Mouse (Mus musculus) intestine, embryonic 16.5 days (tissue): ENCODE measurements around the gene Trappc2. TPM values are rescaled to one million over a fixed set of nuclear protein-coding genes. Genes with fewer than 3 reads are reported as not detected.

Source experiments
- polyA plus RNA-seq: library from polyadenylated mRNA; unstranded; fragments of >200 nt; fragmentation: Nextera tagmentation; extraction: Ambion mirVana; gene quantifications from 2 replicates; pipeline ENCODE4 v1.2.1, GENCODE M21; 2015

Trappc2 gene
- polyA plus RNA-seq, 1 experiment from 2014 or later: 21.2 TPM

Other genes starting within 250 kb of the Trappc2 start
- gene Gpm6b, start 201.7 kb upstream of the Trappc2 start, polyA plus RNA-seq: 19.0 and 19.6 TPM in 2 replicates
- 4.3 and 4.5 TPM in 2 replicates for gene Ofd1, start 130 bp downstream of the Trappc2 start, polyA plus RNA-seq
- 65.4 and 65.9 TPM in 2 replicates for gene Rab9, start 39.3 kb downstream of the Trappc2 start, polyA plus RNA-seq
- 4.8 and 4.9 TPM in 2 replicates for gene Tceanc, start 78.0 kb downstream of the Trappc2 start, polyA plus RNA-seq
- gene Egfl6, start 145.1 kb downstream of the Trappc2 start, polyA plus RNA-seq: 2.5 and 3.2 TPM in 2 replicates